Mouse (Mus musculus) intestine, embryonic 14.5 days (tissue): ENCODE data around the gene Cryba2. TPM values are rescaled to one million over a fixed set of nuclear protein-coding genes. Genes with fewer than 3 reads are reported as not detected.

Source experiments
- microRNA counts: library from miRNA; unstranded; fragments of <30 nt; microRNA quantifications from one replicate; lab custom pipeline; 2016
- microRNA-seq: library from miRNA; unstranded; fragments of <30 nt; microRNA quantifications from one replicate; pipeline ENCODE4, GENCODE M21; 2016
- polyA plus RNA-seq: library from polyadenylated mRNA; unstranded; fragments of >200 nt; fragmentation: Nextera tagmentation; extraction: Ambion mirVana; gene quantifications from 2 replicates; pipeline ENCODE4 v1.2.1, GENCODE M21; 2014

Gene Cryba2
- polyA plus RNA-seq, 1 experiment from 2014 or later, result 2.5 TPM

MicroRNAs within 50 kb of the gene (microRNA counts, 519-probe panel; counts per million panel counts)
- 3,979 counts per million, percentile 60 among the panel's probes with 10 or more counts for microRNA mmu-miR-375 (lab: Ali Mortazavi, UCI)

Small RNAs within 50 kb of the gene (microRNA-seq; reads per million reads assigned to microRNA genes)
- gene Mir375, result 4,476 reads per million, percentile 90 among the genes with 10 or more reads in this experiment

Other genes starting within 250 kb of the Cryba2 start
- 21.8 and 26.3 TPM in 2 replicates for gene Ttll4, start 231.4 kb downstream of the Cryba2 start, polyA plus RNA-seq
- gene Cyp27a1, start 179.6 kb downstream of the Cryba2 start, polyA plus RNA-seq, result 6.4 and 8.9 TPM in 2 replicates
- 0.09 TPM in 2 replicates for gene Prkag3, start 143.9 kb downstream of the Cryba2 start, polyA plus RNA-seq
- gene Wnt6, start 121.3 kb downstream of the Cryba2 start, polyA plus RNA-seq, result 0.22 and 0.31 TPM in 2 replicates
- gene Wnt10a, start 101.6 kb downstream of the Cryba2 start, polyA plus RNA-seq, result 0.26 and 0.30 TPM in 2 replicates
- gene Cdk5r2, start 38.2 kb downstream of the Cryba2 start, polyA plus RNA-seq, result 0.28 and 0.36 TPM in 2 replicates
- gene Fev, start 7.7 kb downstream of the Cryba2 start, polyA plus RNA-seq, result 0.55 and 1.4 TPM in 2 replicates
- gene Cfap65, start 42.5 kb upstream of the Cryba2 start, polyA plus RNA-seq, result 0.15 and 0.27 TPM in 2 replicates
- 28.8 and 33.7 TPM in 2 replicates for gene Ihh, start 58.5 kb upstream of the Cryba2 start, polyA plus RNA-seq
- gene Nhej1, start 232.1 kb upstream of the Cryba2 start, polyA plus RNA-seq, result 8.3 and 10.5 TPM in 2 replicates
- 1.4 and 1.8 TPM in 2 replicates for gene Slc23a3, start 240.7 kb upstream of the Cryba2 start, polyA plus RNA-seq
- gene Cnppd1, start 249.6 kb upstream of the Cryba2 start, polyA plus RNA-seq, result 41.6 and 41.7 TPM in 2 replicates
- 50.1 and 51.1 TPM in 2 replicates for gene Retreg2, start 249.6 kb upstream of the Cryba2 start, polyA plus RNA-seq